Mouse (Mus musculus) C2C12 (cell line): ENCODE results near the gene Samd4.

Source experiments
- CTCF ChIP-seq: IDR thresholded peaks from one replicate; pipeline ENCODE4 v1.5.1; 2011; ENCODE audit not compliant: control insufficient read depth, insufficient read depth, insufficient read length
- MAX ChIP-seq: IDR thresholded peaks from one replicate; pipeline ENCODE4 v1.6.1; 2011; ENCODE audit warnings: mild to moderate bottlenecking, control low read depth
- MYOG ChIP-seq: IDR thresholded peaks from one replicate; pipeline ENCODE4 v1.6.1; 2011; ENCODE audit not compliant: control insufficient read depth, insufficient read length; ENCODE audit errors: extremely low read depth
- USF1 ChIP-seq: IDR thresholded peaks from one replicate; pipeline ENCODE4 v1.6.1; 2011; ENCODE audit warnings: low read depth, mild to moderate bottlenecking, control low read depth, moderate library complexity

- no peak for TF ChIP-seq CTCF
- TF ChIP-seq USF1: no peak
- TF ChIP-seq MAX: no peak
- TF ChIP-seq MYOG: no peak
Measured at GRCm38 (mm10) chr14:46975969-46976368, 93.3 kb downstream of the Samd4 start.
